Mouse (Mus musculus): ENCODE results near the gene Psat1. TPM values are rescaled to one million over a fixed set of nuclear protein-coding genes. Genes with fewer than 3 reads are reported as not detected.

The Psat1 gene
- polyA plus RNA-seq, 1 experiment from 2014 or later, result 57.3 TPM

GRCm38 (mm10) chr19:15910488-15910887 lies 36.6 kb downstream of the Psat1 start:
- peaks cover 49% of the 10 kb centered on the region for H3K36me3 ChIP-seq (replicated peaks; ENCODE audit: insufficient read depth, low read length)
- peak; percentile 56 for ATAC-seq
- H3K9ac ChIP-seq (replicated peaks), result no peak overlapping the region
- WGBS (ENCODE audit: insufficient replicate concordance), result 72% methylated on average over 1 of the region's 1 CpGs
- H3K4me2 ChIP-seq (ENCODE audit: low read depth, low read length), result no peak overlapping the region
- TF ChIP-seq EP300 (IDR thresholded peaks at IDR 0.05; ENCODE audit: low read depth) (no peak), CTCF (IDR thresholded peaks at IDR 0.05; ENCODE audit: low read depth) (no peak)
- H3K4me3 ChIP-seq (ENCODE audit: low read depth, low read length), result no peak overlapping the region
- DNase-seq, result no peak
- peaks cover 7% of the 10 kb centered on the region for H3K4me1 ChIP-seq (ENCODE audit: insufficient read depth)
- H3K27me3 ChIP-seq (ENCODE audit: insufficient read depth, low read length), result no peaks in the 10 kb centered on the region
- no peak overlapping the region for H3K27ac ChIP-seq (ENCODE audit: low read depth)
- H3K9me3 ChIP-seq (ENCODE audit: low read length), result no peaks in the 10 kb centered on the region

GRCm38 (mm10) chr19:15908016-15908415 lies 39.1 kb downstream of the Psat1 start:
- Histone ChIP-seq H3K36me3 (replicated peaks; ENCODE audit: insufficient read depth, low read length) (peaks cover 37% of the 10 kb centered on the region), H3K9me3 (ENCODE audit: low read length) (no peaks in the 10 kb centered on the region), H3K4me2 (ENCODE audit: low read depth, low read length) (no peak overlapping the region), H3K27ac (ENCODE audit: low read depth) (no peak overlapping the region), H3K4me3 (ENCODE audit: low read depth, low read length) (no peak overlapping the region), H3K27me3 (ENCODE audit: insufficient read depth, low read length) (no peaks in the 10 kb centered on the region), H3K4me1 (ENCODE audit: insufficient read depth) (peaks cover 21% of the 10 kb centered on the region), H3K9ac (replicated peaks) (no peak overlapping the region)
- ATAC-seq (no peak), DNase-seq (no peak)
- 84% methylated on average over 5 of the region's 5 CpGs for WGBS (ENCODE audit: insufficient replicate concordance)
- TF ChIP-seq EP300 (IDR thresholded peaks at IDR 0.05; ENCODE audit: low read depth) (no peak), CTCF (IDR thresholded peaks at IDR 0.05; ENCODE audit: low read depth) (no peak)

GRCm38 (mm10) chr19:15904734-15905133 lies 42.4 kb downstream of the Psat1 start:
- H3K9me3 ChIP-seq (ENCODE audit: low read length), result no peaks in the 10 kb centered on the region
- TF ChIP-seq CTCF (IDR thresholded peaks at IDR 0.05; ENCODE audit: low read depth), result no peak
- peak; percentile 47; the same call in 1 of the 2 replicates for TF ChIP-seq EP300 (IDR thresholded peaks at IDR 0.05; ENCODE audit: low read depth)
- DNase-seq, result peak; percentile 50
- H3K4me3 ChIP-seq (ENCODE audit: low read depth, low read length), result no peak overlapping the region
- peak overlapping the region; percentile 76 for H3K27ac ChIP-seq (ENCODE audit: low read depth)
- no peaks in the 10 kb centered on the region for H3K27me3 ChIP-seq (ENCODE audit: insufficient read depth, low read length)
- peak; percentile 96 for ATAC-seq
- H3K4me1 ChIP-seq (ENCODE audit: insufficient read depth), result peaks cover 14% of the 10 kb centered on the region
- peaks cover 32% of the 10 kb centered on the region for H3K36me3 ChIP-seq (replicated peaks; ENCODE audit: insufficient read depth, low read length)
- no peak overlapping the region for H3K4me2 ChIP-seq (ENCODE audit: low read depth, low read length)
- 54% methylated on average over 4 of the region's 4 CpGs for WGBS (ENCODE audit: insufficient replicate concordance)
- H3K9ac ChIP-seq (replicated peaks), result no peak overlapping the region

GRCm38 (mm10) chr19:15903508-15904480 lies 43.3 kb downstream of the Psat1 start:
- Histone ChIP-seq H3K27me3 (ENCODE audit: insufficient read depth, low read length) (no peaks in the 10 kb centered on the region), H3K27ac (ENCODE audit: low read depth) (peak overlapping the region; percentile 74)
- peak; percentile 46 for DNase-seq

GRCm38 (mm10) chr19:15895681-15896080 lies 51.5 kb downstream of the Psat1 start:
- Histone ChIP-seq H3K9ac (replicated peaks) (no peak overlapping the region), H3K4me2 (ENCODE audit: low read depth, low read length) (no peak overlapping the region), H3K27ac (ENCODE audit: low read depth) (no peak overlapping the region), H3K4me1 (ENCODE audit: insufficient read depth) (no peaks in the 10 kb centered on the region), H3K9me3 (ENCODE audit: low read length) (no peaks in the 10 kb centered on the region), H3K36me3 (replicated peaks; ENCODE audit: insufficient read depth, low read length) (no peaks in the 10 kb centered on the region), H3K4me3 (ENCODE audit: low read depth, low read length) (no peak overlapping the region), H3K27me3 (ENCODE audit: insufficient read depth, low read length) (no peaks in the 10 kb centered on the region)
- DNase-seq (no peak), ATAC-seq (no peak)
- TF ChIP-seq CTCF (IDR thresholded peaks at IDR 0.05; ENCODE audit: low read depth), result no peak
- TF ChIP-seq EP300 (IDR thresholded peaks at IDR 0.05; ENCODE audit: low read depth), result no peak
- WGBS (ENCODE audit: insufficient replicate concordance), result 76% methylated on average over 3 of the region's 3 CpGs

More at GRCm38 (mm10) chr19:15903508-15904480, 43.3 kb downstream of the Psat1 start:
- Histone ChIP-seq H3K4me2 (ENCODE audit: low read depth, low read length) (peak overlapping the region; percentile 22; the same call in 1 of the 2 replicates), H3K4me3 (ENCODE audit: low read depth, low read length) (no peak overlapping the region), H3K4me1 (ENCODE audit: insufficient read depth) (peaks cover 14% of the 10 kb centered on the region), H3K9ac (replicated peaks) (0 out of 2 replicates have a peak overlapping the region, but pooled peaks have one; percentile 6), H3K36me3 (replicated peaks; ENCODE audit: insufficient read depth, low read length) (peaks cover 25% of the 10 kb centered on the region), H3K9me3 (ENCODE audit: low read length) (no peaks in the 10 kb centered on the region)
- TF ChIP-seq CTCF (IDR thresholded peaks at IDR 0.05; ENCODE audit: low read depth) (no peak), EP300 (IDR thresholded peaks at IDR 0.05; ENCODE audit: low read depth) (no peak)
- ATAC-seq, result peak; percentile 22; the same call in 1 of the 2 replicates
- 45% methylated on average over 20 of the region's 20 CpGs for WGBS (ENCODE audit: insufficient replicate concordance)

GRCm38 (mm10) chr19:15892146-15892545 lies 55.0 kb downstream of the Psat1 start:
- TF ChIP-seq CTCF (IDR thresholded peaks at IDR 0.05; ENCODE audit: low read depth) (no peak), EP300 (IDR thresholded peaks at IDR 0.05; ENCODE audit: low read depth) (no peak)
- no peak for ATAC-seq
- H3K9me3 ChIP-seq (ENCODE audit: low read length), result no peaks in the 10 kb centered on the region
- no peak overlapping the region for H3K4me3 ChIP-seq (ENCODE audit: low read depth, low read length)
- no peak overlapping the region for H3K27ac ChIP-seq (ENCODE audit: low read depth)
- 76% methylated on average over 4 of the region's 4 CpGs for WGBS (ENCODE audit: insufficient replicate concordance)
- H3K4me1 ChIP-seq (ENCODE audit: insufficient read depth), result no peaks in the 10 kb centered on the region
- DNase-seq, result no peak
- no peaks in the 10 kb centered on the region for H3K27me3 ChIP-seq (ENCODE audit: insufficient read depth, low read length)
- no peak overlapping the region for H3K4me2 ChIP-seq (ENCODE audit: low read depth, low read length)
- H3K9ac ChIP-seq (replicated peaks), result no peak overlapping the region
- no peaks in the 10 kb centered on the region for H3K36me3 ChIP-seq (replicated peaks; ENCODE audit: insufficient read depth, low read length)
